Mouse (Mus musculus) neural tube, embryonic 14.5 days (tissue): Measurements from ENCODE around the gene Tm4sf19. TPM values are rescaled to one million over a fixed set of nuclear protein-coding genes. Genes with fewer than 3 reads are reported as not detected.

Experiments
- ATAC-seq: fragments of 200-750 bp; cut with Nextera tagmentation; 2 replicates; pipeline ENCODE4 v1.8.0; 2017; ENCODE audit warnings: low read depth, mild to moderate bottlenecking, moderate TSS enrichment, moderate library complexity
- H3K27ac ChIP-seq: fragments of 300-500 bp; sonication (generic); 2 replicates; pipeline ENCODE4 v1.5.1; 2014; ENCODE audit warnings: low read depth, mild to moderate bottlenecking, control low read depth, low read length, moderate library complexity, mixed read lengths
- H3K27me3 ChIP-seq: fragments of 300-500 bp; sonication (generic); 2 replicates; pipeline ENCODE4 v1.6.1; 2014; ENCODE audit warnings: low read length; ENCODE audit not compliant: control insufficient read depth, insufficient read depth
- H3K36me3 ChIP-seq: fragments of 300-500 bp; sonication (generic); 2 replicates; pipeline ENCODE4 v1.6.1; 2014; ENCODE audit warnings: low read length, mixed read lengths; ENCODE audit not compliant: control insufficient read depth, insufficient read depth
- H3K4me1 ChIP-seq: fragments of 300-500 bp; sonication (generic); 2 replicates; pipeline ENCODE4 v1.6.1; 2014; ENCODE audit warnings: low read length; ENCODE audit not compliant: control insufficient read depth, insufficient read depth
- H3K4me2 ChIP-seq: fragments of 300-500 bp; sonication (generic); 2 replicates; pipeline ENCODE4 v1.6.1; 2014; ENCODE audit warnings: mild to moderate bottlenecking, low read depth, low read length, control low read depth
- H3K4me3 ChIP-seq: fragments of 300-500 bp; sonication (generic); 2 replicates; pipeline ENCODE4 v1.5.1; 2014; ENCODE audit warnings: low read depth, low read length, control low read depth, mixed read lengths
- H3K9ac ChIP-seq: fragments of 300-500 bp; sonication (generic); replicated peaks from 2 replicates; pipeline ENCODE4 v1.6.1; 2014; ENCODE audit warnings: low read depth, mild to moderate bottlenecking, control low read depth, low read length, mixed read lengths
- H3K9me3 ChIP-seq: fragments of 300-500 bp; sonication (generic); 2 replicates; pipeline ENCODE4 v1.6.1; 2016; ENCODE audit warnings: low read length; ENCODE audit not compliant: control insufficient read depth
- WGBS: fragments of 180-500 bp; shearing (Covaris S2); extraction: QIAGEN DNeasy Blood & Tissue Kit; methylation state at CpG from one replicate; pipeline ENCODE4 v1.1.7; 2014; 5-methylcytosine and 5-hydroxymethylcytosine counted together
- polyA plus RNA-seq: library from polyadenylated mRNA; unstranded; fragments of >200 nt; fragmentation: Nextera tagmentation; extraction: Ambion mirVana; gene quantifications from 2 replicates; pipeline ENCODE4 v1.2.1, GENCODE M21; 2014

Gene Tm4sf19
- polyA plus RNA-seq, 1 experiment from 2014 or later, result not detected

- Histone ChIP-seq H3K27me3 (no peaks in the 10 kb centered on the region), H3K9me3 (no peaks in the 10 kb centered on the region), H3K4me3 (no peak overlapping the region), H3K27ac (no peak overlapping the region), H3K9ac (no peak overlapping the region), H3K36me3 (peaks cover 23% of the 10 kb centered on the region; the same call in 1 of the 2 replicates), H3K4me2 (no peak overlapping the region), H3K4me1 (no peaks in the 10 kb centered on the region)
- ATAC-seq, result no peak
- WGBS, result 96% methylated on average over 8 of the region's 8 CpGs
Measured at GRCm38 (mm10) chr16:32453102-32453501, 52.8 kb downstream of the Tm4sf19 start.

GRCm38 (mm10) chr16:32454646-32455045, 54.3 kb downstream of the Tm4sf19 start:
- no peak for ATAC-seq
- Histone ChIP-seq H3K4me2 (no peak overlapping the region), H3K4me3 (no peak overlapping the region), H3K36me3 (peaks cover 26% of the 10 kb centered on the region; the same call in 1 of the 2 replicates), H3K9ac (no peak overlapping the region), H3K27me3 (no peaks in the 10 kb centered on the region), H3K4me1 (no peaks in the 10 kb centered on the region), H3K27ac (no peak overlapping the region), H3K9me3 (no peaks in the 10 kb centered on the region)
- WGBS, result 92% methylated on average over 5 of the region's 5 CpGs

DNA sequence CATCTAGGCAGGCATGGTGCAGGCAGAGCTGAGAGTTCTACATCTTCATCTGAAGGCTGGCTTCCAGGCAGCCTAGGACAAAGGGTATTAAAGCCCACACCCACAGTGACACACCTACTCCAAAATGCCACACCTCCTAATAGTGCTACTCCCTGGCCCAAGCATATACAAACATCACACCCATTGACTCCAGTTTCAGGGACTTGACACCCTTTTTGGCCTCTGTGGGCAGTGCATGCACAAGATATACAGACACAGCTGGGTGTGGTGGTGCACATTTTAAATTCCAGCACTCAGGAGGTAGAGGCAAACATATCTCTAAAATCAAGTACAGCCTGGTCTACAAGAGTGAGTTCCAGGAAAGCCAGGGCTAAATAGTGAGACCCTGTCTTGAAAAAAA, 55.8 kb downstream of the Tm4sf19 start:
- Histone ChIP-seq H3K4me1 (no peaks in the 10 kb centered on the region), H3K9ac (no peak overlapping the region), H3K36me3 (peaks cover 26% of the 10 kb centered on the region; the same call in 1 of the 2 replicates), H3K4me2 (no peak overlapping the region), H3K4me3 (no peak overlapping the region), H3K27me3 (no peaks in the 10 kb centered on the region), H3K27ac (no peak overlapping the region), H3K9me3 (no peaks in the 10 kb centered on the region)
- no peak for ATAC-seq

DNA sequence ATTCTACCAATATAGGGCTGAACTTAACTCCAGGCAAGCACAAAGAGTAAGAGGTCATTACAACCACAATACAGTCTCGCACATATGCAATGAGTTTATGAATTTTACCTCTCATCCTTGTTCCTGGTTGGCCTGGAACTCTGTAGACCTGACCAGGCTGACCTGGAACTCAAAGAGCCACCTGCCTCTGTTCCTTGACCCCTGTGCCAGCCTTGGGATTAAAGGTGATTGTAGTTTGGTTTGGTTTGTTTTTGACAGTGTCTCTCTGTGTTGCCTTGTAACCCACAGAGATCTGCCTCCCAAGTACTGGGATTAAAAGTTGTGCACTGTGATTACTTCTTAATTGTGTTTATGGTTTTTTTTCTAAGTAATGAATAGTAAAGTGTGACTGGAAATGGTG, 56.5 kb downstream of the Tm4sf19 start:
- Histone ChIP-seq H3K4me1 (no peaks in the 10 kb centered on the region), H3K9ac (no peak overlapping the region), H3K27ac (no peak overlapping the region), H3K36me3 (peaks cover 26% of the 10 kb centered on the region; the same call in 1 of the 2 replicates), H3K9me3 (no peaks in the 10 kb centered on the region), H3K4me2 (no peak overlapping the region), H3K4me3 (no peak overlapping the region), H3K27me3 (no peaks in the 10 kb centered on the region)
- WGBS, result 100% methylated on average over 1 of the region's 1 CpGs
- ATAC-seq, result no peak

Other genes with a start within 250 kb of the Tm4sf19 start
- 2.5 and 7.7 TPM in 2 replicates for gene Nrros, start 234.9 kb upstream of the Tm4sf19 start, polyA plus RNA-seq
- not detected in 2 replicates for gene Bex6, start 220.7 kb upstream of the Tm4sf19 start, polyA plus RNA-seq
- 13.9 and 17.9 TPM in 2 replicates for gene Fbxo45, start 153.3 kb upstream of the Tm4sf19 start, polyA plus RNA-seq
- 12.8 and 17.6 TPM in 2 replicates for gene Wdr53, start 153.3 kb upstream of the Tm4sf19 start, polyA plus RNA-seq
- 0.15 TPM in 1 of 2 replicates, not detected in the other for gene Smco1, start 129.0 kb upstream of the Tm4sf19 start, polyA plus RNA-seq
- 21.5 and 23.2 TPM in 2 replicates for gene Rnf168, start 123.0 kb upstream of the Tm4sf19 start, polyA plus RNA-seq
- gene Ubxn7, start 68.2 kb upstream of the Tm4sf19 start, polyA plus RNA-seq, result 24.3 and 31.2 TPM in 2 replicates
- gene Tctex1d2, start 19.2 kb downstream of the Tm4sf19 start, polyA plus RNA-seq, result 35.1 and 41.2 TPM in 2 replicates
- 50.9 and 53.2 TPM in 2 replicates for gene Pcyt1a, start 30.4 kb downstream of the Tm4sf19 start, polyA plus RNA-seq
- gene Slc51a, start 87.4 kb downstream of the Tm4sf19 start, polyA plus RNA-seq, result 0.17 and 0.40 TPM in 2 replicates
- not detected in 2 replicates for gene Zdhhc19, start 95.8 kb downstream of the Tm4sf19 start, polyA plus RNA-seq
- 43.6 and 72.1 TPM in 2 replicates for gene Tfrc, start 208.4 kb downstream of the Tm4sf19 start, polyA plus RNA-seq
- 18.7 and 23.9 TPM in 2 replicates for gene Tnk2, start 243.4 kb downstream of the Tm4sf19 start, polyA plus RNA-seq